Mouse (Mus musculus): Measurements from ENCODE around the gene Rnf123.

- no peak for TF ChIP-seq CTCF (IDR thresholded peaks at IDR 0.05; ENCODE audit: borderline replicate concordance, insufficient read depth, low read length)
- TF ChIP-seq POLR2A (IDR thresholded peaks at IDR 0.05; ENCODE audit: low read depth, low read length): no peak
Measured at GRCm38 (mm10) chr9:108067199-108067598, 15.9 kb downstream of the Rnf123 start.

All from embryonic fibroblast, embryonic 13.5 days (primary cell).